Mouse (Mus musculus) lung, postnatal 36 days (tissue): ENCODE results near the gene Cpne5.
"Not testable (repeated sequence)": the region's sequence is repeated elsewhere in the genome, so short reads cannot be mapped to it uniquely, and the experiment has no call there.

Experiments used
- DNase-seq: peaks from one replicate; pipeline ENCODE4 v3.0.0; 2022; ENCODE audit warnings: mixed read lengths

Gene Cpne5

GRCm38 (mm10) chr17:29237772-29238420, at the start of gene Cpne5:
Gene Cpne5, minus strand, starts transcription at chr17:29238167.
- DNase-seq = no peak

GRCm38 (mm10) chr17:29282216-29282952, 44.4 kb upstream of the Cpne5 start:
- DNase-seq = peak; percentile 45

GRCm38 (mm10) chr17:29281541-29281940, 43.6 kb upstream of the Cpne5 start:
- no peak for DNase-seq

- no peak for DNase-seq
Observed at GRCm38 (mm10) chr17:29280422-29280821, 42.5 kb upstream of the Cpne5 start.

- DNase-seq = peak; percentile 75
Observed at GRCm38 (mm10) chr17:29273889-29274288, 35.9 kb upstream of the Cpne5 start.

GRCm38 (mm10) chr17:29273156-29273555, 35.2 kb upstream of the Cpne5 start:
- DNase-seq = no peak

GRCm38 (mm10) chr17:29270148-29270698, 32.3 kb upstream of the Cpne5 start:
- no peak for DNase-seq

GRCm38 (mm10) chr17:29269349-29269706, 31.4 kb upstream of the Cpne5 start:
- DNase-seq = no peak

- peak; percentile 97 for DNase-seq
Observed at GRCm38 (mm10) chr17:29268682-29269348, 30.8 kb upstream of the Cpne5 start, which contains the start of gene BC004004. Gene BC004004, plus strand, starts transcription at chr17:29268788.

GRCm38 (mm10) chr17:29267931-29268681, 30.1 kb upstream of the Cpne5 start:
- DNase-seq = peak; percentile 70

GRCm38 (mm10) chr17:29267040-29267439, 29.1 kb upstream of the Cpne5 start:
- not testable (repeated sequence) for DNase-seq

- DNase-seq = no peak
Observed at GRCm38 (mm10) chr17:29264760-29265159, 26.8 kb upstream of the Cpne5 start.

GRCm38 (mm10) chr17:29263840-29264633, 26.1 kb upstream of the Cpne5 start, which contains the start of gene Ppil1:
Gene Ppil1, minus strand, starts transcription at chr17:29264186.
- DNase-seq = peak; percentile 83

GRCm38 (mm10) chr17:29263417-29263816, 25.4 kb upstream of the Cpne5 start:
- no peak for DNase-seq

- no peak for DNase-seq
Observed at GRCm38 (mm10) chr17:29262259-29262649, 24.3 kb upstream of the Cpne5 start.

- no peak for DNase-seq
Observed at GRCm38 (mm10) chr17:29261603-29262258, 23.8 kb upstream of the Cpne5 start.

GRCm38 (mm10) chr17:29260501-29260900, 22.5 kb upstream of the Cpne5 start:
- DNase-seq = no peak

- DNase-seq = peak; percentile 84
Observed at GRCm38 (mm10) chr17:29259489-29259888, 21.5 kb upstream of the Cpne5 start.

- DNase-seq = no peak
Observed at GRCm38 (mm10) chr17:29258921-29259320, 21.0 kb upstream of the Cpne5 start.

GRCm38 (mm10) chr17:29258025-29258558, 20.1 kb upstream of the Cpne5 start:
- no peak for DNase-seq

- no peak for DNase-seq
Observed at GRCm38 (mm10) chr17:29257001-29257511, 19.1 kb upstream of the Cpne5 start.
